Mouse (Mus musculus): ENCODE measurements at regions not wholly inside any gene's neighbourhood (a gene's known extent, or its start where the extent isn't known, plus 50 kb on each side); places are given as distances from the start of the nearest gene placed in this dataset.

DNA sequence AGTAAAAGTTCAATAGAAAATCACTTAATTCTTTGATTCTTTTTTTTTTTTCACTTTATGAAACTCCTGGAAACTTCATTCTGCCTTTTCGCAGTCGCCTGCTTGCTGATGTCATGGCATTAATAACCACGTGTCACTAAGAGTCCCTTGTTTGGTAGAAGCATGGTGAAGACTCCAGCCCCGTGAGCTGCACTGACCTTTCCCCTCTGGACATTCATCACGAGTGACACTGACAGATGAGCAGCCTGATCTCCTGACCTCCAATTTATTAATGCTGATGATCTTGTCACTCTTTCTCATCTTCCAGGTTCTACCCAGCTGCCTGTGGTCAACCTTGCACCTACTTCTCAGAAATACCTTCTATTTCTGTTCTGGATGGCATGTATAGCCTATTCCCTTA is 867.1 kb upstream of the Slit2 start:
- DNase-seq (ENCODE audit: low spot score), result no peak

DNA sequence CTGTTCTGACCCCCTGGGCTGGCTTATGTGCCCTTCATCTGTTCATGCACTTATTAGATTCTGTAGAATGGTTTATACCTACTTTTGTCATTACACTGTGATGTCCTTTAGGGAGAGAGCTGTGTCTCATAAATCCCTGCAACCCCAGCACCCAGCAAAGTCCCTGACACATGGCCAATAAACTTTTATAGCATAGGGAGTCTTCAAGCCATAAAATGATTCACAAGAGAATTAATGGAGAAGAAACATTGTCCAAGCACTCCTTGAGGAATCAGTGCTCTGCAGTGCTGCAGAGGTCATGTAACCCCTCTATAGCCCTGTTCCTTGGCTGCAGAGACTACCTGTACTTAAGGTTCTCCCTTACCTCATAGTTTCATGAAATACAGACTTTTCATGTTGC is 887.2 kb upstream of the Slit2 start:
- DNase-seq (ENCODE audit: low spot score), result no peak

DNA sequence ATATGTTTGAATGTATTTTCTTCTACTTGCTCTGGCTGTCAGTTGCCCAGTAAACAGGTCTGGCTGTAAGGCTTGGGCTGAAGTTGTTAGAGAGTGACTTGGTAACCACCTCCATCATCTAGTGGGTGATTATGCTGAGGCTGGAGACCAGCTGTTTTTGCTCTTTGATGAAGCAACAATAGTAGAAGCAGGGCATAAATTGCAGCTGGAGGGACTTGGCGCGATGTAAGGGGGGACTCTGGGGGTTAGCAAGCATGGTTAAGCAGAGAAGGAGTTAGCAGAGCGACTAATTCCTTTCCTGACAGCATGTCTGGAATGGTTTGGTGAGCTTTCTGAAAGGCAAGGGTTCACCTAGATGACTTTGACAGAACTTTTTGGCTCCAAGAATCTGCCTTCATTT is 930.0 kb upstream of the Slit2 start:
- DNase-seq (ENCODE audit: low spot score), result peak; percentile 49

GRCm38 (mm10) chr5:47036752-47037151 is 946.2 kb upstream of the Slit2 start:
- peak; percentile 6 for DNase-seq (ENCODE audit: low spot score)

DNA sequence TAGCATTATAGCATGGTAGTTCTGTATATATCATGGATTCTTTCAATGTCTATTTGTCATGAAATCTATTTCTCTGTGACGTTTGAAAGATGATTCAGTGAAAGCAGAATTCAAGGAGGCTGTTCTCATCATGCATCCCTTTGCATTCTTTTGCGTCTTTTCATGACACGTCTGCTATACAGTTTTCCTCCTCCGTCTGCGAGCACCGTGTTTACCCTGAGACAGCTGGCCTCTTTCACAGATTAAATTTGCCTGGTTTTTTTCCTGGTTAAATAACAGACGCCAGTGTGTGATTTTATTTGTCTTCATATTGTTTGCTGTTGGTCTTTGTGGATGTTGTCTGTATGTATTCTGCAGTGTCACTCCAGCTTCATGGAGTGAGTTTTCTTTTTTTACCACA is 948.9 kb upstream of the Slit2 start:
- peak; percentile 21 for DNase-seq (ENCODE audit: low spot score)

GRCm38 (mm10) chr5:47014351-47014750 is 968.6 kb upstream of the Slit2 start:
- DNase-seq (ENCODE audit: low spot score), result no peak

DNA sequence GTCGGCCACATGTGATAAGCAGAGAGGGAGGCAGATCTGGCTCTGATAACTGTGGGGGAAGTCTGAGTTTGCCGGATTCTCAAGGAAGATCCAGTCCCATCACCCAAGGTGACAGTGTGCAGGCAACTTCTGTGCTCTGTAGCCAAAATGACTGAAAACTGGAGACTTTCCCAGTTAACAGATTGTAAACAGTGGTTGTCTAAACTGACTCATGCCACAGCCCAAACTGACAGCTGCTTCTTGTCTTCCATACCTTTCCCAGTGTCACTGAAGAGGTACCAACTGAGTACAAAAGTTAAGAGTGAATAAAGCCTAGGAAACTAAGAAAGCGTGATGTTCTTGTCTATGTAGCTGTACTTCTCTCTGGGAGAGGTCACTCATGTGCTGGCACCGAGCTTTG is 990.4 kb upstream of the Slit2 start:
- DNase-seq (ENCODE audit: low spot score), result peak; percentile 23

DNA sequence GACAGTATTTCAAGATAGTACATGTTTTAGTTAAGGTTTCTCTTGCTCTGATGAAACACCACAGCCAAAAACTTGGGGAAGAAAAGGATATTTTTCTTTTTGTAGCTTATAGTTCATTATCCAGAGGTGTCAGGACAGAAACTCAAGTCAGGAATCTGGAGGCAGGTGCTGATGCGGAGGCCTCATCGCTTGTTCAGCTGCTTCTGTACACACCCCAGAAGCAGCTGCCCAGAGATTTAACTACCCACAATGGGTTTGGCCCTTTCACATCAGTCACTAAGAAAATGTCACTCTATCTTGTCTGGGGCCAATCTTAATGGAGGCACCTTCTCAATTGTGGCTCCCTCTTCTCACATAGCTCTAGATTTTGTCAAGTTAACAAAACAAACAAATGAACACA is 996.4 kb upstream of the Slit2 start:
- DNase-seq (ENCODE audit: low spot score), result no peak

DNA sequence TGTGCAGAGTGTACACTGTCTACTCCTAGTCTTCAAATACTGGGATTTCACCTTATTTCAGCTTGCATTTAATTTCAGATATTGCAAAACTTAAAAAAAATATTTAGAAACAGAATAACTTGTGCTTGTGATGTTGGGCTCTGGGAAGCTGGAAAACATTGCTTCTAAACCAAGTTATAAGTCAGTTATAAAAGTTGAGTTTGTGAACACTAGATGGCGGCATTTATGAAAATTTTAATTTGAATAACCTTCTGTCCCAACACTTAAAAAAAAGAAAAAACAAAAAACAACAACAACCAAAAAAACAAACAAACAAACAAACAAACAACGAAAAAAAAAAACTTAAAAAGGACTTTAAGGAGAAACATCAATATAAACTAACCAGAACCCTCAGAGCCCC is 1002.6 kb upstream of the Slit2 start:
- DNase-seq (ENCODE audit: low spot score), result no peak

- no peak for DNase-seq (ENCODE audit: low spot score)
These were observed 1014.0 kb upstream of the Slit2 start for GRCm38 (mm10) chr5:46968870-46969436.

DNA sequence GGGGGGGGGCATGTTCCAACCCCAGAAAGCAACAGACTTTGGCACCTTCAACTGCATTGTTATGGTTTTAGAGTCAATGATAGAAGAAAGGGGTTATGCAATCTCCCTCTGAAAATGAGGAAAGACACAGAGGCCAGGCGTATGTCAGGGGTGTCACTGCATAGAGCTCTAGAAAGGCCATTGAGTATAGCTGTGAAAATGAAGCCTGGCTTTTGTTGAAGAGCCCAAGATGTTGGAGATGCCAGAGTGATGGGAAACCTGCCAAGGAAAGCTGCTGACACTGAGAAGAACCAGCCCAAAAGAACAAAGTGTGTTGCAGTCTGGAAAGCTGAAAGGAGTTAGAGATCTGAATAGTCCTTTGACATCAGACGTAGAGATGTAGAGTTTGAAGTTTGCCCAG is 1022.2 kb upstream of the Slit2 start:
- DNase-seq (ENCODE audit: low spot score), result peak; percentile 74

- no peak for DNase-seq (ENCODE audit: low spot score)
These were observed 1056.6 kb upstream of the Slit2 start for GRCm38 (mm10) chr5:46926324-46926723.

DNA sequence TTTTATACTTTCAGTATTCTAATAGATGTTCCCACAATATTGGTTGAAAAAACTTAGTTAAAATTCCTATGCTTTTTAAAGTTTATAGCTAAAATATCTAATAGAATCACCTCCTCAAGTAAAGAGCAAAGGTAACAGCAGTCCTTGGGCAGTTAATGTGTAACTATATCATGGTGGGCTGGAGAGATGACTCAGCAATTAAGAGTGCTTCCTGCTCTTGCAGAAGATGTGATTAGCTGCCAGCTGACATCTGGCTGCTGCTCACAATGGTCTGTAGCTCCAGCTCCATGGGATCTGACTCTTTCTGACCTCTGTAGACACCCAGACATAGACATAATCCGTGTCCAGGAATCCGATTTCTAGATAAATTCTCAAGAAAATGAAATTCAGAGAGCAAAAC is 1044.5 kb upstream of the Lcorl start:
- DNase-seq (ENCODE audit: low spot score), result peak; percentile 42

DNA sequence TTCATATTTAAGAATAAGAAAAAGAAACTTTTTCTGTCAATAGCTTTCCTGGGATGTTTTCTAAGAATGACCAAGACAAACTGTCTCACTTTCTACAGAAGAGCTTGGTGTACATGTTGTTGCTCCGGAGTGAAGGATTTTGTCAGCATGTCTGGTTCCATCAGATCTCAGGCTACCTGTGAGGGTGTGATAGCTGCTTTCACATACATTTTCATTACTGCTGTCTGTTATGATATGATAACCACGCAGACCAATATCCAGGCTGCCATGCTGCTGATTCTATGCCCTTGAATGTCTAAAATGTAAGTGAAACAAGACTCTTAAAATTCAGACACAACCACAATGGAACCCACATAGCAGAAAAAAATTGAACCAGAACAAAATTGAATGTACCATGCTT is 1036.6 kb upstream of the Lcorl start:
- no peak for DNase-seq (ENCODE audit: low spot score)

DNA sequence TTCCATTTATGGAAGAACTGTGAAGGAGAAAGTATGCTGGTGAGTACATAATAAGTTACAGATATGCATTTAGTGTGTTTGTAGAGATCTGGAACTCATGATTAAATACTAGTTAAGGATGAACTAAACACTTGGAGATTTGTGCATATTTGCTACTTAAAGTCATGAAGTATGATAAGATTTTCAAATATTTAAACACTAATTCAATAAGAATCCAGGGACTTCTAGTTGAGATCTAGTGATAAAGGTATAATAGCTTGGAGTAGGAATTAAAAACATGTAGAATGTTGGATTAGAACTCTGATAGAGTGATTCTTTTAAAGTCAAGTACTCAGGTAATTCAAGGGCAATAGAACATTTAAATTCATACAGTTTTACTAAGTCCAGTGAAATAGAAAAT is 1026.5 kb upstream of the Lcorl start:
- DNase-seq (ENCODE audit: low spot score), result no peak

DNA sequence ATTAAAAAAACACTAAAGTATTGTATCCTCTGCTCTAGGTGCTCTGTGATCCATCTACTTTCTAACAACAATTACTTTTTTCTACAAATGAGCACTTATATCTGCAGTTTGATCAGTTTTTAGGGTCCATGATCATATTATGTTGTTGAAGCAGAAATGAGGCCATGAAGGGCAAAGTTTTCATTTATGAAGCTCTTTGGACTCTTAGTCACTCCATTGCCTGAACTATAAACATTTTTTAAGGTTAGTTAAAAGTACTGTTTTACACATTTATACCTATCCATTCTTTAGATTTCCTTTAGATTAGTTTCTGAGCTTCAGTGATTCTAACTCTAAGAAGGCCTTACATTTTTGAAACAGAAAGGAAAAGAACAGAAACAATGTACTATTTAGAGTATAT is 999.4 kb upstream of the Lcorl start:
- DNase-seq (ENCODE audit: low spot score), result no peak

- peak; percentile 30 for DNase-seq (ENCODE audit: low spot score)
These were observed 987.8 kb upstream of the Lcorl start for GRCm38 (mm10) chr5:46845175-46845574.

- DNase-seq (ENCODE audit: low spot score), result no peak
These were observed 979.4 kb upstream of the Lcorl start for GRCm38 (mm10) chr5:46836810-46837209.

DNA sequence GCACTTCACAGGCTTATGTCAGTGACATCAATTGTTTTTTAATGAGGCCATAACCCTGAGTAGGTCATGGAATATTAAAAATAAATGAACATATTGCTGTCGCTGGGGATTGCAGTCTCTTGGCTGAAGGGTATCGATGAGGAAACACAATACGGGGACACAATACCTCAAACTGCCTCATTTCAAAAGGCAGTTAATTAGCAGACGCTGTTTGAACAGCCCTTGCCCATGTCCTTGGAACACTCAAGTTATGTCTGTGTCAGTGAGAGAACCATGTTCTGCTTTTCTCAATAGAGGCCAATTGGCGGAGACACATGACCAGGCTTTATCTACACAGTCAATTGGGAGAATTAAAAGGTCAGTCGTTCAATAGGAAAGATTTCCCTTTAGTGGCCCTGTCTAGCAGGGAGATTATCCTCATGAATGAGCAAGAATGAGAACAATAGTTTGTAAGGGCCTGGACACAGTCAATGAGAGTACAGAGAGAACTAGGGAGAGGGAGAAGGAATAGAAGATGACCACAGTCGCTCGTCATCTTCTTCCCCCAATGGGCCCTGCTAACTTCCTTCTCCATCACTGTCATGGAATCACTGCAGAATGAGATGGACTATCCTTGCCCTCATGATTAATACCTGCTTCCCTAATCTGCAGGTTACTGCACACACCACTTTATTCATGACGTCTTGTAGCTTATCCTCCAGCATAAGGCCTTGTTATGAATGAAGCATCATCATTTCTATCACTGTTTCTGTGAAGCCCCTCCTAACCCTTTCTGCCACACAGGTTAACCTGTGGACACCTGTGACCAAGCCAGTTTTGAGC is 973.6 kb upstream of the Lcorl start:
- no peak for DNase-seq (ENCODE audit: low spot score)

GRCm38 (mm10) chr5:46830114-46830513 is 972.7 kb upstream of the Lcorl start:
- no peak for DNase-seq (ENCODE audit: low spot score)

- no peak for DNase-seq (ENCODE audit: low spot score)
These were observed 969.0 kb upstream of the Lcorl start for GRCm38 (mm10) chr5:46826381-46826780.

DNA sequence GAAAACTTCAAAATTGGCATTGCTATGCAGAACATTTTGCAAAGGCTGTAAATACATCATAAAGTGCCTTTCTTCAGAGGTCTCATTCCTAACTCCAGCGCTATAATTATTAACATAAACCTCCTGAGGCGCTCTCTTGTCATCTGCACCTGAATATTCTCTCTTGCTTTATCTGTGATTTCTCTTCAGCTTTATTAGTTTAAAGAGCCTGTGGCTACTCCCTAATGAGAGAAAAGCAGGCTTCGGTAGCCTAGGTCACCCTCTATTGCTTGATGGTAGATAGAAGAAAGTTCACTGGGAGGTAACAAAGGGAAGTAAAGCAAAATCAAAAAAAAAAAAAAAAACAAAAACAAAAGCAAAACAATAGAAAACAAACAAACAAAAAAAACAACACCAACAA is 967.5 kb upstream of the Lcorl start:
- no peak for DNase-seq (ENCODE audit: low spot score)

- DNase-seq (ENCODE audit: low spot score), result no peak
These were observed 937.7 kb upstream of the Lcorl start for GRCm38 (mm10) chr5:46795102-46795501.
